Mouse (Mus musculus): Measurements from ENCODE around the gene Ace. TPM values are rescaled to one million over a fixed set of nuclear protein-coding genes. Genes with fewer than 3 reads are reported as not detected.
"Not testable (repeated sequence)": the region's sequence is repeated elsewhere in the genome, so short reads cannot be mapped to it uniquely, and the experiment has no call there.

Gene Ace
- total RNA-seq, 2 experiments from 2014 or later = 9.1 to 13.0 TPM

- Histone ChIP-seq H3K4me3 (no peak overlapping the region), H3K27ac (no peak overlapping the region)
- intact Hi-C loops (cut with DNase I) = no loop called here
- no peak for DNase-seq (ENCODE audit: extremely low spot score in 1 of 2, low spot score in 2 of 2)
- no peak for TF ChIP-seq CTCF (IDR thresholded peaks at IDR 0.05)
Measured at GRCm38 (mm10) chr11:106005970-106006369, 38.2 kb downstream of the Ace start.

- DNase-seq (ENCODE audit: extremely low spot score in 1 of 2, low spot score in 2 of 2) = peak in 1 of 2 experiments; percentile 25
Measured at GRCm38 (mm10) chr11:106007821-106008220, 40.1 kb downstream of the Ace start, which contains the start of gene Kcnh6. Gene Kcnh6, plus strand, starts transcription at chr11:106008124.

GRCm38 (mm10) chr11:106012711-106013110 is 45.0 kb downstream of the Ace start:
- intact Hi-C loops (cut with DNase I) = loop anchor here (10.0 kb wide), 1 partner anchor 668 kb away; no protein-coding TSS in a partner anchor
- Histone ChIP-seq H3K4me3 (no peak overlapping the region), H3K27ac (no peak overlapping the region)
- no peak for TF ChIP-seq CTCF (IDR thresholded peaks at IDR 0.05)
- no peak for DNase-seq (ENCODE audit: extremely low spot score in 1 of 2, low spot score in 2 of 2)

More at GRCm38 (mm10) chr11:106007821-106008220, 40.1 kb downstream of the Ace start, which contains the start of gene Kcnh6:
- no peak for TF ChIP-seq CTCF (IDR thresholded peaks at IDR 0.05)
- Histone ChIP-seq H3K4me3 (no peak within 1 kb of the TSS), H3K27ac (no peak within 1 kb of the TSS)
- intact Hi-C loops (cut with DNase I) = no loop called here

- intact Hi-C loops (cut with DNase I) = loop anchor here (10.0 kb wide), 1 partner anchor 669 kb away; no protein-coding TSS in a partner anchor
- no peak for TF ChIP-seq CTCF (IDR thresholded peaks at IDR 0.05)
- Histone ChIP-seq H3K4me3 (no peak overlapping the region), H3K27ac (no peak overlapping the region)
- peak in 1 of 2 experiments; percentile 37 for DNase-seq (ENCODE audit: extremely low spot score in 1 of 2, low spot score in 2 of 2)
Measured at GRCm38 (mm10) chr11:106013556-106014225, 45.9 kb downstream of the Ace start.

GRCm38 (mm10) chr11:106016440-106016839 is 48.7 kb downstream of the Ace start:
- DNase-seq (ENCODE audit: extremely low spot score in 1 of 2, low spot score in 2 of 2) = no peak
- Histone ChIP-seq H3K27ac (no peak overlapping the region), H3K4me3 (no peak overlapping the region)
- TF ChIP-seq CTCF (IDR thresholded peaks at IDR 0.05) = no peak
- intact Hi-C loops (cut with DNase I) = loop anchor here (10.0 kb wide), 1 partner anchor 672 kb away; no protein-coding TSS in a partner anchor

- intact Hi-C loops (cut with DNase I) = loop anchor here (5.0 kb wide), 1 partner anchor 78 kb away; no protein-coding TSS in a partner anchor
- H3K27ac ChIP-seq = peak overlapping the region; percentile 71
- peak; percentile 63 to 70 for DNase-seq (ENCODE audit: extremely low spot score in 1 of 2, low spot score in 2 of 2)
- no peak for TF ChIP-seq CTCF (IDR thresholded peaks at IDR 0.05)
- peak overlapping the region; percentile 54 for H3K4me3 ChIP-seq
Measured at GRCm38 (mm10) chr11:106020051-106020763, 52.5 kb downstream of the Ace start.

- no peak for TF ChIP-seq CTCF (IDR thresholded peaks at IDR 0.05)
- H3K27ac ChIP-seq = no peak overlapping the region
- H3K4me3 ChIP-seq = no peak overlapping the region
- DNase-seq (ENCODE audit: extremely low spot score in 1 of 2, low spot score in 2 of 2) = no peak
- intact Hi-C loops (cut with DNase I) = loop anchor here (2.0 kb wide), 2 partner anchors 25 to 99 kb away; no protein-coding TSS in a partner anchor
Measured at GRCm38 (mm10) chr11:106025774-106026173, 58.0 kb downstream of the Ace start.

- intact Hi-C loops (cut with DNase I) = loop anchor here (2.0 kb wide), 2 partner anchors 26 to 100 kb away; no protein-coding TSS in a partner anchor
- peak; percentile 71 to 73 for DNase-seq (ENCODE audit: extremely low spot score in 1 of 2, low spot score in 2 of 2)
- H3K27ac ChIP-seq = no peak overlapping the region
- no peak overlapping the region for H3K4me3 ChIP-seq
- peak; percentile 89 for TF ChIP-seq CTCF (IDR thresholded peaks at IDR 0.05)
Measured at GRCm38 (mm10) chr11:106026465-106027151, 58.9 kb downstream of the Ace start.

- Histone ChIP-seq H3K27ac (no peak overlapping the region), H3K4me3 (no peak overlapping the region)
- DNase-seq (ENCODE audit: extremely low spot score in 1 of 2, low spot score in 2 of 2) = no peak
- intact Hi-C loops (cut with DNase I) = loop anchor here (2.0 kb wide), 2 partner anchors 27 to 101 kb away; no protein-coding TSS in a partner anchor
- no peak for TF ChIP-seq CTCF (IDR thresholded peaks at IDR 0.05)
Measured at GRCm38 (mm10) chr11:106027607-106028006, 59.9 kb downstream of the Ace start.

GRCm38 (mm10) chr11:106032074-106032473 is 64.3 kb downstream of the Ace start:
- intact Hi-C loops (cut with DNase I); H3K27ac ChIP-seq; DNase-seq (ENCODE audit: extremely low spot score in 1 of 2, low spot score in 2 of 2): not testable (repeated sequence)
- H3K4me3 ChIP-seq = peak overlapping the region; percentile 36

GRCm38 (mm10) chr11:106033491-106033919 is 65.8 kb downstream of the Ace start:
- intact Hi-C loops (cut with DNase I) = no loop called here
- no peak overlapping the region for H3K4me3 ChIP-seq

More at GRCm38 (mm10) chr11:106033491-106033919, 65.8 kb downstream of the Ace start:
- DNase-seq (ENCODE audit: extremely low spot score in 1 of 2, low spot score in 2 of 2) = no peak
- TF ChIP-seq CTCF (IDR thresholded peaks at IDR 0.05) = no peak
- peak overlapping the region; percentile 66; the same call in 1 of the 2 replicates for H3K27ac ChIP-seq

Data from left cerebral cortex, adult 2 months (tissue).